Mouse (Mus musculus) ES-CJ7 (cell line): ENCODE measurements at regions not wholly inside any gene's neighbourhood (a gene's known extent, or its start where the extent isn't known, plus 50 kb on each side); places are given as distances from the start of the nearest gene placed in this dataset.

Source experiments
- DNase-seq: peaks from one replicate; pipeline ENCODE4 v3.0.0; 2011; ENCODE audit warnings: low read depth, low spot score

- DNase-seq, result no peak
Observed at GRCm38 (mm10) chr1:28677700-28678099, 102.4 kb downstream of the Gm597 start.

GRCm38 (mm10) chr1:28675336-28675735, 104.7 kb downstream of the Gm597 start:
- DNase-seq, result peak; percentile 53

- no peak for DNase-seq
Observed at GRCm38 (mm10) chr1:28640818-28641217, 139.2 kb downstream of the Gm597 start.

DNA sequence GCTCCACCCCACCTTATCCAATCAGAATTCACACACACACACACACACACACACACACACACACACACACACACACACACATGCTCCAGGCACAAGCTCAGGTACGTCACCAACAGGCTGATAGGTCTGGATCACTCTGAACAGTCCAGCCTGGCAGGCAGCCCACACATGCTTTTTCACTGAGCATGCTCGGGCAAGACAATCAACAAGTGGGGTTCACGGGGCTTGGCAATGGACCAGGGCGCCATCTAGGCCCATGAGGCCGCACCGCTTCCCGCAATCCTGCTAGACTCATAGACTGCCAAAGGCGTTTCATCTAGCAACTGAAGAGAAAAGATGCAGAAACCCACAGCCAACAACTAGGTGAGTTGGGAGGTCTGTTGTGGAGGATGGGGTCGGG, 157.3 kb downstream of the Gm597 start:
- DNase-seq, result peak; percentile 66

GRCm38 (mm10) chr1:28602383-28602782, 177.7 kb downstream of the Gm597 start:
- DNase-seq, result no peak

DNA sequence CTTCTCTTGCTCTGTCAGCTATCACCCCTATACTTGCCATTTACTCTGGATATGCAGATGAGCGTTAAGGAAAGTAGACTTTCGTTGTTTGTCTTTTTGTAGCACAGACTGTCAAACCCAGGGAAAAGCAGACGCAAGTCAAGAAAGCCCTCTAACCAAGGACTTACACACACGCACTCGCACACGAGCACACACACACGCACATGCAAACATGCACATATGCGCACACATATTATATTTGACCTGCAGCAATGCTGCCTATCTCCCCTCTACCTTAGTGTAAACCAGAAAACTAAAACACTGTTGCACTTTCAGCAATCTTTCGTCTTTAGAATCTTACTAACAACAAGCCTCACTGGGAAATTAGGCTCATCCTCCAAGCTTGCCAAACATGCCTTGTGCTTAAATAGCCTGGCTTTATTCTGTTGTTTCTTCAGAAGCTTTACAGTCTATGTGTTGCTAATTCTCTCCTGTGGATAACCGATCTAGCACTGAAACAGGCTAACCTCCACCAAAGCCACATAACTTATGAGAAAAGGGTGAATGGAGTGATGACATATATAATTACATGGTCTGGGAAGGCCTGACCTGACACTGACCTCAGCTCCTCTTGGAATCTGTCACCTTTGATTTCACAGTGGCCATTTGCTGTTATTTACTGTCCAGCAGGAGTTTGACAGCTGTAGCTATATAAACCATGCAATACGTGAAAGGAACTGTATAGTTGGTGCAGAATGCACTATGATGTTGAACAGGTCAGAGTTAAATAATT, 214.5 kb downstream of the Gm597 start:
- DNase-seq, result no peak

DNA sequence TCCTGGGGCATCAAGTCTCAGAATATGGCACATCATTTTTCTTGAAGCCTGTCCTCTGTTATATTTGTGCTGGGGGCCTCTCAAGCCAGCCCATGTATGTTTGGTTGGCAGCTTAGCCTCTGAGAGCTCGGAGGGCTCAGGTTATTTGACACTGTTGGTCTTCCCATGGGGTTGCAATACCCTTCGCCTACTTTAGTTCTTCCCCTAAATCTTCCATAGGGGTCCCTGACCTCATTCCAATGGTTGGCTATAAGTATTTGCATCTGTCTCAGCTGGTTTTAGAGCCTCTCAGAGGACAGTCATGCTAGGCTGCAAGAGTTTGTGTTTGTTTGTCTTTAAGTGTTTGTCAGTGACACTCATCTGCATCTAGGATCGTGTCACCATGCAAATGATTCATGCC, 216.2 kb downstream of the Gm597 start:
- no peak for DNase-seq
